Mouse (Mus musculus) heart, adult 11 months (tissue): ENCODE measurements at regions not wholly inside any gene's neighbourhood (a gene's known extent, or its start where the extent isn't known, plus 50 kb on each side); places are given as distances from the start of the nearest gene placed in this dataset.

Experiments
- DNase-seq: peaks from one replicate; pipeline ENCODE4 v3.0.0; 2022

GRCm38 (mm10) chr4:110125067-110125784, 147.4 kb downstream of the Dmrta2 start:
- DNase-seq, result no peak

DNA sequence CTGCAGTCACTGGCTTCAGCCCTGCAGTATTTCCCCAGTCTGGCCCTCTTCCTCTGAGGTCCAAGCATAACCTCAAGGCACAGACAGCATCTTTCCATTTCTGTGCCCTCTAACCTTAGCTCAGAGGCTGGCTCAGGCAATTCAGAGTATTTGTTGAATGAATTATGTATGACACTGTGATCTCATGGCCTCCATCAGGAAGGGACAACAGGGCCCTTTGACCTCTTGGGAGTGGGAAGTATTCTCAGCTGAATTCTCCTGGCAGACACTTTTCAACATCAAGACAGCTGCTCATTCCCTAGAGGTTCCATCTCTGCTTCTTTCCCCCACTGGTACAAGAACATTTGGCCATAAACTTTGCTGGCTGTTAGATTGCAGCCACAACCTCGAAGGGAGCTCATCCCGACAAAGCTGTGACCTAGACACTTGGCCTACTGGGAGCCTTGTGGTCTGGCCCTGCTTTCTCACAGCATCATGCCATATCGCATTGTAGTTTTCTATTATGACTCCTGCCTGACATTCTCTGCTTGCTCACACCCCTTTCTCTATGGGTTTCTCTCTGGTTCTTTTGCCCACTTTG, 150.2 kb downstream of the Dmrta2 start:
- peak; percentile 92 for DNase-seq

DNA sequence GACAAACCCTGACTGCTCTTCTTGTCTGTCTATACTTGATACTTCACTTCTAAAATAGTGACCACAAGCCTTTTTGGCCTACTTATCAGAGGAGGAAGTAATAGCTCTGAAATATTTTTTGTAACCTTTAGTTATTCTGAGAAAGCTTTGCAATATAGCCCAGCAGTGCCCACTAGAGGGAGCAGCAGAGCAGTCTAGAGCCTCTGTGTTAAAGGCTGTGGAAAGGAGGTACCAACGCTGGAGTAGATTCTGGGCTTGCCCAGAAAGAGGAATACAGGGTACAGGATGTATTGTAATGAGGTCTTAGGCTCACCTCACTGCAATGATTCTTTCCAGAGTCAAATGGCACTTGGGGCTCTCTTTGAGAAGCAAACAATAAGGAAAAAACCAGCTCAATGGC, 151.1 kb downstream of the Dmrta2 start:
- DNase-seq, result no peak

GRCm38 (mm10) chr4:110129518-110129917, 151.7 kb downstream of the Dmrta2 start:
- DNase-seq, result no peak

GRCm38 (mm10) chr4:110132061-110132460, 154.2 kb downstream of the Dmrta2 start:
- DNase-seq, result no peak

GRCm38 (mm10) chr4:110134036-110134435, 156.2 kb downstream of the Dmrta2 start:
- DNase-seq, result peak; percentile 89

DNA sequence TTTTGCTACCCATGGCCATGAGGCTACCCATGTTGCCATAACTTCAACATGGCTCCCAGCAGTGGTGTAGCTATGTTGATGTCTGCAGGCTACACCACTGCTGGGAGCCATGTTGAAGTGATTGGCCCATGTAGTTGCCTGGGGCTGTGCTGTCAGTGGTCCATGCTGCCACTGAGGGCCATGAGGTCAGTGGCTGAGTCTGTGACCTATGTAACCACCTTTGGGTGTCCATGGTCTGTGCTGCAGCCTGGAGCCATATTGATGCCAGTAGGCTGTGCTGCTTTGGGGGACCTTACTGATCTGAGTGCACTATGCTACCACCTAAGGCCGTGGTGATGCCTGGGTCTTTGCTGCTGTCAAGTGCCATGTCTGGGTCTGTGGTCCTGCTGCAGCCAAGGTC, 167.4 kb downstream of the Dmrta2 start:
- DNase-seq, result no peak

- DNase-seq, result peak; percentile 66
These were observed 174.5 kb downstream of the Dmrta2 start for GRCm38 (mm10) chr4:110152103-110152946.
